15 mouse cellular contexts compared by ENCODE assay signal in genomic region chr11:94715622-94716021, GRCm38 (mm10). TPM values are rescaled to one million over a fixed set of nuclear protein-coding genes. Genes with fewer than 3 reads are reported as not detected.
"Had no signal": no experiment of that assay in that cellular context is flagged by ENCODE, and none has a peak within 500 bp of the region (broad histone marks: within the 10 kb centered on the region; RNA-seq: fewer than 3 reads in every experiment).

No protein-coding gene starts in this region.

- DNase-seq: kidney, adult 2 months; kidney, postnatal 36 days; layer of hippocampus, adult 9-11 months; layer of hippocampus, postnatal 36 days; lung, adult 18-20 months; lung, postnatal 36 days; retina, postnatal 1 day; thymus, adult 18-20 months; thymus, postnatal 14 days had no signal

RNA-seq across cellular contexts. Expression of gene Gm11541, which starts 11.3 kb away (rescaled TPM):
- total RNA-seq: layer of hippocampus, adult 18-20 months; layer of hippocampus, postnatal 36 days; left cerebral cortex, postnatal 25 days; liver, adult 2 months; megakaryocyte progenitor cell, adult 5-6 weeks; monocyte, adult 5-6 weeks; neutrophil, adult 5-6 weeks had no signal

RNA-seq across cellular contexts. Expression of gene Cdc34b, which starts 26.0 kb away (rescaled TPM):
- total RNA-seq: liver, adult 2 months; megakaryocyte progenitor cell, adult 5-6 weeks; monocyte, adult 5-6 weeks; neutrophil, adult 5-6 weeks had no signal
